Mouse (Mus musculus): ENCODE measurements around the gene Fam50b. TPM values are rescaled to one million over a fixed set of nuclear protein-coding genes. Genes with fewer than 3 reads are reported as not detected.

Fam50b gene
- polyA plus RNA-seq, 1 experiment = not detected

DNA sequence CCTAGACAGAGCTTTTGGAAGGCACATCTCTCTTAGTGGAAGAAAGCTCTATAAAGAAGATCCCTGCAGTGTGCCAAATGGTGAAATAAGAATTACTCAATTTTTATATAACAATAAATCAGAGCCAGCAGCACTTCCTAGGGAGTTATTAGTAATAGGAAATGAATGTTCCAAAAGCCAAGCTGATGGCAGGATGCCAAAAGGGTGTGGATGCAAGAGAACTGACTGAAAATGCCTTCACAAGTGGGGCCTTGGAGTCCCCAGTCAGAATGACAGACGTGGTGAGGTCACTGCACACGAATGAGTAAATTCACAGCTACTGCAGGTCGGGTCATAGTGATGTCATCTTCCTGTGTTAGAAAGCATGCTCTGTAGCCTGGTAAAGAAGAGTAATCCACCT lies 25.7 kb upstream of the Fam50b start:
- peak; percentile 76 for DNase-seq
- TF ChIP-seq POLR2A (IDR thresholded peaks at IDR 0.05; ENCODE audit: borderline replicate concordance, extremely low read depth, low read depth, low read length) = no peak
- no peak for TF ChIP-seq CTCF (IDR thresholded peaks at IDR 0.05; ENCODE audit: insufficient read depth, low read length)

GRCm38 (mm10) chr13:34709566-34709965 lies 25.1 kb upstream of the Fam50b start:
- peak; percentile 26 for DNase-seq
- peaks cover 15% of the 10 kb centered on the region for H3K4me1 ChIP-seq (ENCODE audit: control insufficient read depth, insufficient read depth, low read length)
- TF ChIP-seq CTCF (IDR thresholded peaks at IDR 0.05; ENCODE audit: insufficient read depth, low read length) (no peak), POLR2A (IDR thresholded peaks at IDR 0.05; ENCODE audit: borderline replicate concordance, extremely low read depth, low read depth, low read length) (0 out of 2 replicates have a peak, but pooled peaks have one; percentile 11)
- H3K4me3 ChIP-seq (replicated peaks; ENCODE audit: extremely low read depth, low read depth, low read length) = no peak overlapping the region
- WGBS = 43% methylated on average over 4 of the region's 4 CpGs

More for the DNA sequence above, 25.7 kb upstream of the Fam50b start:
- peaks cover 15% of the 10 kb centered on the region for H3K4me1 ChIP-seq (ENCODE audit: control insufficient read depth, insufficient read depth, low read length)
- 8% methylated on average over 3 of the region's 3 CpGs for WGBS
- no peak overlapping the region for H3K4me3 ChIP-seq (replicated peaks; ENCODE audit: extremely low read depth, low read depth, low read length)

GRCm38 (mm10) chr13:34711410-34711809 lies 23.2 kb upstream of the Fam50b start:
- 56% methylated on average over 4 of the region's 4 CpGs for WGBS
- no peak overlapping the region for H3K4me3 ChIP-seq (replicated peaks; ENCODE audit: extremely low read depth, low read depth, low read length)
- no peak for DNase-seq
- no peak for TF ChIP-seq CTCF (IDR thresholded peaks at IDR 0.05; ENCODE audit: insufficient read depth, low read length)
- TF ChIP-seq POLR2A (IDR thresholded peaks at IDR 0.05; ENCODE audit: borderline replicate concordance, extremely low read depth, low read depth, low read length) = no peak
- peaks cover 20% of the 10 kb centered on the region for H3K4me1 ChIP-seq (ENCODE audit: control insufficient read depth, insufficient read depth, low read length)

DNA sequence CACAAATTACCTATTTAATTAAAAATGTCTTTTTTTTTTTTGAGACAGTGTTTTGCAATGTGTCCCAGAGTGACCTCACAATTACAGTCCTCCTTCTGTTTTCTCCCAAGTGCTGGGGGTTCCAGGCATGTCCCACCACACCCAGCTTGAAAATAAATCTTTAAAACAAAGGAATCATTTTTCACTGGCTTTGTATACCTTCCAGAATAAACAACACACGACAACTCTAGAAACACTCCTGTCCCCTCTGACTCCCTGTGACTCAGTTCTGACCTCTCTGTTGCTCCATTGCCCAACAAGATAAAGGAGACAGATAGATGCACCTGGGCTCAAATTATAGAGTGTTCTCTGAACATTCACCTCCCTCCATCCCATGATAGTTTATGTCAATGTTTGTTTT lies 21.8 kb upstream of the Fam50b start:
- TF ChIP-seq CTCF (IDR thresholded peaks at IDR 0.05; ENCODE audit: insufficient read depth, low read length) (no peak), POLR2A (IDR thresholded peaks at IDR 0.05; ENCODE audit: borderline replicate concordance, extremely low read depth, low read depth, low read length) (no peak)
- no peak for DNase-seq
- peaks cover 20% of the 10 kb centered on the region for H3K4me1 ChIP-seq (ENCODE audit: control insufficient read depth, insufficient read depth, low read length)
- no peak overlapping the region for H3K4me3 ChIP-seq (replicated peaks; ENCODE audit: extremely low read depth, low read depth, low read length)
- WGBS = 21% methylated on average over 1 of the region's 1 CpGs

DNA sequence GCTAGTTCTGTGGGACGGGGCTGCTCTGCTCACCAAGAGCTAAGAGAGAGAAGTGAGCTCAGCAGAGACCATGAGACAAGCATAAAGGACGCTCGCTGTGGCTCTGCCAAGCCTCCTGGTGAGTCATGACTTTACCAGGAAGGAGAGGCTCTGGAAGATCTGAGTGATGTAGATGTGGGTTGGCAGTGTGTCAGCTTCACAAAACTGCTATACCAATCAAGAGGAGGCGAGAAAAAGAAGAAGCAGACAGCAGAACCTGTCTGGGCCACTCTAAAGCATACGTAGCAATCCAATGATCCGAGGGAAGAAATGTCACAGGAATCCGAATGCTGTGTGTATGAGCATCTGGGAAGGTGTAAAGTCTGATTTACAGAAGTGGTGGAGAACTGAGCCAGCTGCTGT lies 19.2 kb upstream of the Fam50b start:
- Histone ChIP-seq H3K4me1 (ENCODE audit: control insufficient read depth, insufficient read depth, low read length) (peaks cover 9% of the 10 kb centered on the region), H3K4me3 (replicated peaks; ENCODE audit: extremely low read depth, low read depth, low read length) (no peak overlapping the region)
- no peak for TF ChIP-seq CTCF (IDR thresholded peaks at IDR 0.05; ENCODE audit: insufficient read depth, low read length)
- TF ChIP-seq POLR2A (IDR thresholded peaks at IDR 0.05; ENCODE audit: borderline replicate concordance, extremely low read depth, low read depth, low read length) = no peak
- 29% methylated on average over 7 of the region's 7 CpGs for WGBS
- DNase-seq = no peak

- DNase-seq = no peak
- no peak overlapping the region for H3K4me3 ChIP-seq (replicated peaks; ENCODE audit: extremely low read depth, low read depth, low read length)
- H3K4me1 ChIP-seq (ENCODE audit: control insufficient read depth, insufficient read depth, low read length) = peaks cover 9% of the 10 kb centered on the region; the same call in 1 of the 2 replicates
- WGBS = 39% methylated on average over 8 of the region's 8 CpGs
- TF ChIP-seq POLR2A (IDR thresholded peaks at IDR 0.05; ENCODE audit: borderline replicate concordance, extremely low read depth, low read depth, low read length) (no peak), CTCF (IDR thresholded peaks at IDR 0.05; ENCODE audit: insufficient read depth, low read length) (no peak)
Observed at GRCm38 (mm10) chr13:34724831-34725592, 9.6 kb upstream of the Fam50b start.

DNA sequence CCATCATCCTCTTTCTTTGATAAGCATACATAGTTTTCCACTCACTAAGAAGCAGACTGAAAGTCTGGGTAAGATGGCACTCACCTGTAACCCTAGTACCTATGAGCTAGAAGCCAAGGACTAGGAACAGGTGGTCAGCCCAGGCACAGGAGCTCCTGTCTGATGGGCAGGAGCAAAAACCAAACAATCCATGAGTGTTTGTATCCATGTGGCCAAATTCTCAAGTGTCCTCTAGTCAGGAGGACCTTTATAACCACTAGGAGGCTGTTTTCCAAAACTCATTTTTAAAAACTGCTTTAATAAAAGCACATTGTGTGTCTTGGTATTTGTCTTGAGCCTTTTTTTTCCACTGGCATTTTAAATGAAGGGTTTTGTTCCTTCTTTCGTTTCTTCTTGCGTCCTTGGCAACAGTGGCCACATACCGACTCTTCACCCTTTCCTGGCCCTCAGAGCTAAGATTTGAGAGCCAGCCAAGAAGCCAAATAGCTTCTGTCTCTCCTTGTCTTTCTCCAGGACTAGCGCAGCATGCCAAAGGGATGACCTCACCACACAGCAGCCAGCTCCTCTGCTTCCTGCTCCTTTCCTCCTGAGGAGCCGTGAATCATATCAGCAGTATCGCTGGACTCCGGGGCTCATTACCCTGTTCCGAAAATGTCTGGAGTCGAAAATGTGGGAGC lies 8.7 kb upstream of the Fam50b start:
- DNase-seq = peak; percentile 78
- TF ChIP-seq POLR2A (IDR thresholded peaks at IDR 0.05; ENCODE audit: borderline replicate concordance, extremely low read depth, low read depth, low read length) = no peak
- TF ChIP-seq CTCF (IDR thresholded peaks at IDR 0.05; ENCODE audit: insufficient read depth, low read length) = no peak
- Histone ChIP-seq H3K4me3 (replicated peaks; ENCODE audit: extremely low read depth, low read depth, low read length) (peak overlapping the region; percentile 15), H3K4me1 (ENCODE audit: control insufficient read depth, insufficient read depth, low read length) (peaks cover 9% of the 10 kb centered on the region; the same call in 1 of the 2 replicates)
- 2% methylated on average over 9 of the region's 9 CpGs for WGBS

GRCm38 (mm10) chr13:34726477-34726805 lies 8.2 kb upstream of the Fam50b start:
- DNase-seq = no peak
- Histone ChIP-seq H3K4me3 (replicated peaks; ENCODE audit: extremely low read depth, low read depth, low read length) (peak overlapping the region; percentile 15), H3K4me1 (ENCODE audit: control insufficient read depth, insufficient read depth, low read length) (peaks cover 9% of the 10 kb centered on the region; the same call in 1 of the 2 replicates)
- WGBS = 8% methylated on average over 8 of the region's 8 CpGs
- TF ChIP-seq CTCF (IDR thresholded peaks at IDR 0.05; ENCODE audit: insufficient read depth, low read length) (no peak), POLR2A (IDR thresholded peaks at IDR 0.05; ENCODE audit: borderline replicate concordance, extremely low read depth, low read depth, low read length) (no peak)

- Histone ChIP-seq H3K4me3 (replicated peaks; ENCODE audit: extremely low read depth, low read depth, low read length) (no peak overlapping the region), H3K4me1 (ENCODE audit: control insufficient read depth, insufficient read depth, low read length) (peaks cover 9% of the 10 kb centered on the region; the same call in 1 of the 2 replicates)
- WGBS = 93% methylated on average over 2 of the region's 2 CpGs
- no peak for DNase-seq
- TF ChIP-seq CTCF (IDR thresholded peaks at IDR 0.05; ENCODE audit: insufficient read depth, low read length) (no peak), POLR2A (IDR thresholded peaks at IDR 0.05; ENCODE audit: borderline replicate concordance, extremely low read depth, low read depth, low read length) (no peak)
Observed at GRCm38 (mm10) chr13:34727060-34727459, 7.6 kb upstream of the Fam50b start.

All from lung, adult 2 months (tissue).